Mouse (Mus musculus): ENCODE results near the gene Atp1a1. TPM values are rescaled to one million over a fixed set of nuclear protein-coding genes. Genes with fewer than 3 reads are reported as not detected.

Atp1a1 gene
- polyA plus RNA-seq, 1 experiment, result 178 TPM

DNA sequence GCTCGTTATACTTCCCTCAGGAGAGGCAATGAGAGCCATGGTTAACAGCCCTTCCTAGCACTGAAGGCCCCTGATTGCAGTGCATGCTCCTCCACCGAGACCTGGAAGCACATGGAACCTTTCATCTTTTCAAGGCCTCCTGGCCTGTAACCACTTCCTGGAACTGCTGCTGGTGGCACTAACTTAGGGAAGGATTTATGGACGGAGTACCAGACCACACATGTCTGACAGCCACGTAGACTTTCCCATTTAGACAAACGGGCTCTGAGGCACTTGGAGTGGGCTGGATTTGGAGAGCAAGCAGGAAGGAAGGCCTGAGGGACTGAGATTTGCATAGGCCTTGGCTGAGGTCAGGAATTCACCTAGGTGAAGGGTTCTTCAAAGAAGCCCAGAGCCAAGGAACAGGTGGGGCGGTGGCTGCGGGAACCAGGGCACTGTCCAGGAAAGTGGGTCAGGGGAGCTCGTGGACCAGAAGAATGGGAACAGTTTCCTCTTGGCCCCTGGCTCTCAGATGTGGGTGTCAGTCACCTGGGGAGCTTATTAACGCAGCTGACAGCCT lies 28.9 kb downstream of the Atp1a1 start:
- H3K4me1 ChIP-seq (ENCODE audit: control insufficient read depth, insufficient read depth, low read length), result no peaks in the 10 kb centered on the region
- TF ChIP-seq CTCF (IDR thresholded peaks at IDR 0.05; ENCODE audit: low read depth, low read length) (no peak), POLR2A (IDR thresholded peaks at IDR 0.05; ENCODE audit: borderline replicate concordance, low read depth, low read length) (no peak)
- H3K27ac ChIP-seq (ENCODE audit: insufficient read depth, low read depth, low read length), result no peak overlapping the region
- no peak overlapping the region for H3K4me3 ChIP-seq (ENCODE audit: insufficient read depth, low read length)

DNA sequence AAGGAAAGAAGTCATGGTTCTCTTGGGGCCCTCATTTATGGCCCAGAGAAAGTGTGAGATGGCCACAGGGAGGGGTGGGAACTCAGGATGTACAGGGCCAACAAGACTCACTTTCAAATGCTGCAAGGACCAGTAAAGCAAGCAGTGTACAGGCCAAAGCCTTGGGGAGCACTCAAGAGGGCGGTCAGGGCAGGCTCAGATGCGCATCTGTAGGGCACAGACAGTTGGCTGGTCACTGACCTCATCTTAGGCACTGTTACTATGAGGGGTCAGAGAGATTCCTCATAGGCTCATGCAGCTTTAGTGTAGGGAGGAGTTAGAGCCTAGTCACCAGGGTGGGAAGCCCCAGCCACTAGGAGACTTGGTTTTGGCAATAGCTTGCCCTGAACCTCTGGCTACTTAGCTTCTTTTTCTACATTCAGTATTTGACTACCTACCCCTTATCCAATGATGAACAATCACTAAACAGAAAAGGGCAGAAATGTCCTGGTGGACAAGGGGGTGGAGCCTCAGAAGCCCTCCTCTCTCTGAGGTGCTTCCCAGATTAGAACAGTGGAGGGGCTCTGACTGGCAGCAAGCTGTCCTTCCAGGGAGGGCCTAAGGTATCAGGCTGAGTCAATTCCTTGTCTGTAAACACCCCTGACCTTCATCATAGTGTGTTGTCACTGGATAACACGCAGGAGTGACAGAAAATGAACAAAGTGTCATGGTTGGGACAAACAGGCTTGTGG lies 29.9 kb downstream of the Atp1a1 start:
- TF ChIP-seq POLR2A (IDR thresholded peaks at IDR 0.05; ENCODE audit: borderline replicate concordance, low read depth, low read length), result no peak
- TF ChIP-seq CTCF (IDR thresholded peaks at IDR 0.05; ENCODE audit: low read depth, low read length), result no peak
- Histone ChIP-seq H3K4me3 (ENCODE audit: insufficient read depth, low read length) (no peak overlapping the region), H3K4me1 (ENCODE audit: control insufficient read depth, insufficient read depth, low read length) (no peaks in the 10 kb centered on the region), H3K27ac (ENCODE audit: insufficient read depth, low read depth, low read length) (no peak overlapping the region)

DNA sequence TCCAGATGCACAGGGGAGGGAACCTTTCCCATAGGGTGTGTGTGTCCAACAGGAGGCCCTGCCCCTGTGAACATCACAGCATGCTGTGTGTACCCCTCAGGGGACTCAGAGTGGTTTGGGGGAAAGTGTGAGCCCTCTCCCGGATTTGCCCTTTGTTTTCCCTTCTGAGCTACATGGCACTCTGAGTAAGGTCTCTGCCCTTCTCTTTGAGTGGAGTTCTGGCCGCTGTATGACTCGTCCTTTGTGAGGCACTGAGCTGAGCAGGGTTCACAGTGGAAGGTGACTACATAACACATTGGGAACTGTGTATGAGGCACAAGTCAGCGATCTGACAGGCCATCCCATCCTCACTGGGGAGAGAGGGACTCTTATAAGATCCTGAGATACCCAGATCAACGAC lies 31.5 kb downstream of the Atp1a1 start:
- Histone ChIP-seq H3K4me1 (ENCODE audit: control insufficient read depth, insufficient read depth, low read length) (no peaks in the 10 kb centered on the region), H3K27ac (ENCODE audit: insufficient read depth, low read depth, low read length) (no peak overlapping the region), H3K4me3 (ENCODE audit: insufficient read depth, low read length) (no peak overlapping the region)
- TF ChIP-seq POLR2A (IDR thresholded peaks at IDR 0.05; ENCODE audit: borderline replicate concordance, low read depth, low read length), result no peak
- TF ChIP-seq CTCF (IDR thresholded peaks at IDR 0.05; ENCODE audit: low read depth, low read length), result no peak

DNA sequence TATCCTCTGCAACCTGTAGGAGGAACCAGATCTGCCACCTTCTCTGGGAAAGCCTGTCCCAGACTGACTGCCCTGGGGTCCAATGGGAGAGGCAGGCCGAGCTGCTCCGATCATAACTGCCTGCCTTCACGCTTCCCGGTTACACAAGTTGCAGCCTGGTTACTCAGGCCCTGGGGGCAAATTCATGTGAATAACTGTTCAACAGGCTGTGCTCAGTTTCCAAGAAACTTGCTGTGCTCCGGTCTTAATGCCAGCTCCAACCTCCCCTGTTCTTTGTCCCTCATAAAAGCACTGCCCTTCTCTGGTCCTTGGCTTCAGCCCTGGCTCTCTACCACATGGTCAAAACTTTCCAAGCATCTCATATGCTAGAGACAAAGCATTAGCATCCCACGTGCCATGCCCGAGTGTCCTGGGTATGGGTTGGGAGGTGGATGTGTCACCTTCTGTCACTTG lies 32.3 kb downstream of the Atp1a1 start:
- Histone ChIP-seq H3K27ac (ENCODE audit: insufficient read depth, low read depth, low read length) (no peak overlapping the region), H3K4me1 (ENCODE audit: control insufficient read depth, insufficient read depth, low read length) (no peaks in the 10 kb centered on the region), H3K4me3 (ENCODE audit: insufficient read depth, low read length) (no peak overlapping the region)
- TF ChIP-seq POLR2A (IDR thresholded peaks at IDR 0.05; ENCODE audit: borderline replicate concordance, low read depth, low read length), result no peak
- no peak for TF ChIP-seq CTCF (IDR thresholded peaks at IDR 0.05; ENCODE audit: low read depth, low read length)

DNA sequence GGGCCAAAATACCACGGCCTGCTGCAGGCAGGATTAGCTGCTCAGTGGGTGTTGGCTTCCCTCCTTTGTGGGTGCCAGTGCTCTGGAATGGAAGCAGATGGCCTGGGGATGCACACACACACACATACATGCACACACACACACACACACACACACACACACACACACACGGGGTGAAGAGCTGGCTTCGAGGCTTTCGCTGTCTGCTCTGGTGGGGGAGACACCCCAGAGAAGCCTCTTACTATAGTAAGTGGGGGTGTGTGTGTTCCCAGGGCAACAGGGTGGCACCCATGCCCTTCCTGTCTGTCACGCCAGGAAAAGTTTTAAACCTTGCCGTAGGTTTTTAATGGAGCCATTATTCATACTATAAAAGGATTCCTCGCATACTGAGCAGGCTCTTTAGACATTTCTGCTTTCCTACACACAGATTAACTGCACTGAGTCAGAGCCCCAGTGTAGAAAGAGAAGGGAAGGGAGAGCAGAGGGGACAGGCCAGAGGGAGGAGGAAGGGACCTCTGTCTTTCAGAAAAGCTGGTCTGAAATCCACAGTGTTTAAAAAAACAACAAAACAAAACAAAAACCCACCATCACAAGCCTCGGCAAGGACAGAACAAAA lies 32.9 kb downstream of the Atp1a1 start:
- TF ChIP-seq POLR2A (IDR thresholded peaks at IDR 0.05; ENCODE audit: borderline replicate concordance, low read depth, low read length), result no peak
- H3K4me3 ChIP-seq (ENCODE audit: insufficient read depth, low read length), result no peak overlapping the region
- no peak overlapping the region for H3K27ac ChIP-seq (ENCODE audit: insufficient read depth, low read depth, low read length)
- no peaks in the 10 kb centered on the region for H3K4me1 ChIP-seq (ENCODE audit: control insufficient read depth, insufficient read depth, low read length)

DNA sequence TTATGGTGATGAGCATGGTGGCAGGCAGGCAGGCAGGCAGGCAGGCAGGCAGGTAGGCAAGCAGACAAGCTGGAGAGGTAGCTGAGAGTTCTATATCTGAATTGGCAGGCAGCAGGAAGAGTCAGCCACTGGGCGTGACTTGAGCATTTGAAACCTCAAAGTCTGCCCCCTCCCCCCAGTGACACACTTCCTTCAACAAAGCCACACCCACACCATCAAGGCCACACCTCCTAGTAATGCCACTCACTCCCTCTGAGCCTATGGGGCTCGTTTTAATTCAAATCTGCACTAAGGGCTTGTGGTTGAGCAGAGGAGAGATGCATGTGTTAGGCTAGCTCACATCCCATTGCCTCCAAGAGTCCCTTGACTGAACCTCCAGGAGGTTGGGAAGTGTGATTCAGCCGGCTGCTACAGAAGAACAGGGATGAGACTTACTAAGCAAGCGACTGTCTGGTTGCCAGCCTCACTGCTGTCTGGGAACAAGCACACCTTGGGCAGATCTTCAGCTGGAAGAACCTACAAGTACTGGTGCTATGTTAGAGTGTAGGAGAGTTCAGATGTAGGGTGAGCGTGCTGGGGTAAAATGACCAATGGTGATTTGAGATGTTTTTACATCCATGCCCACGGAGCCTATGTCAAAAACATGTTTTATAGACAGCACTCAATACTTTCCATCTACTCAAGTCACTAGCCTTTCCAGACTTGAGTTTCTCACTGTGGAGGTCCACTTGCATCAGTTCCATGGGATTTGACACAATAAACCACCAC lies 33.6 kb downstream of the Atp1a1 start:
- H3K4me3 ChIP-seq (ENCODE audit: insufficient read depth, low read length), result no peak overlapping the region
- no peaks in the 10 kb centered on the region for H3K4me1 ChIP-seq (ENCODE audit: control insufficient read depth, insufficient read depth, low read length)
- TF ChIP-seq CTCF (IDR thresholded peaks at IDR 0.05; ENCODE audit: low read depth, low read length) (no peak), POLR2A (IDR thresholded peaks at IDR 0.05; ENCODE audit: borderline replicate concordance, low read depth, low read length) (no peak)
- H3K27ac ChIP-seq (ENCODE audit: insufficient read depth, low read depth, low read length), result no peak overlapping the region

DNA sequence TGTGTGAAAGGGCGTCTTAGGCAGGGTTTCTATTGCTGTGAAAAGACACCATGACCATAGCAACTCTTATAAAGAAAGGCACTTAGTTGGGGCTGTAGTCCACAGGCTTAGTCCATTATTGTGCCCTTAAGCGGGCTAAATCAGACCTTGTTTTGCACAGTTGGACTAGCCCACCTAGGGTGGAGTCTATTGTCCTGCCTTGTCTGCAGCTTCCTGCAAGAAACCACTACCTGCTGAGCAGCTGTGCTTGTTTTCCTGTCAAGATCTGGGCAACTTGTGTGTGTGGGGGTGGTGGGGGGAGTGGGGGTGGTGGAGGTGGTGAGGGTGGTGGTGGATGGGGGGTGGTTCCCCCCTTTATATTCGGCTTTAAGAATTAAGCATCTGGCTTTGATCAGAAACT lies 34.2 kb downstream of the Atp1a1 start:
- Histone ChIP-seq H3K4me1 (ENCODE audit: control insufficient read depth, insufficient read depth, low read length) (no peaks in the 10 kb centered on the region), H3K27ac (ENCODE audit: insufficient read depth, low read depth, low read length) (no peak overlapping the region), H3K4me3 (ENCODE audit: insufficient read depth, low read length) (no peak overlapping the region)
- TF ChIP-seq POLR2A (IDR thresholded peaks at IDR 0.05; ENCODE audit: borderline replicate concordance, low read depth, low read length) (no peak), CTCF (IDR thresholded peaks at IDR 0.05; ENCODE audit: low read depth, low read length) (no peak)

DNA sequence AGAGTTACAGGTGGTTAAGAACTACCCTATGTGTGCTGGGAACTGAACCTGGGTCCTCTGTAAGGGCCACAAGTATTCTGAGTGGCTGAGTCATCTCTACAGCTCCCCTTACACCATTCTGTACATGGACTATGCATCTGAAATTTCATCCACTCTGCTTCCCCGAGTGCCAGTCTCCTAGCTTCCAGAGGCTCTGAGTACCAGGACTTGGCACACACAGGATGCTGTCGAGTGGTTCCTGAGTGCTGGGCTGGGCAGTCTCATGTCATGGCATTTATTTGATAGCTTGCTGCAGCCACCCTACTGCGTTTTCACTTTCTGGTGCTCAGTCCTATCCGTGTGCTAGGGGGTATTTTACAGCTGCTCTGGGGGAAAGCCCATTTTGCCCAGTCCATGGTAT lies 35.9 kb downstream of the Atp1a1 start:
- Histone ChIP-seq H3K4me1 (ENCODE audit: control insufficient read depth, insufficient read depth, low read length) (no peaks in the 10 kb centered on the region), H3K27ac (ENCODE audit: insufficient read depth, low read depth, low read length) (no peak overlapping the region), H3K4me3 (ENCODE audit: insufficient read depth, low read length) (no peak overlapping the region)
- TF ChIP-seq POLR2A (IDR thresholded peaks at IDR 0.05; ENCODE audit: borderline replicate concordance, low read depth, low read length) (no peak), CTCF (IDR thresholded peaks at IDR 0.05; ENCODE audit: low read depth, low read length) (no peak)

DNA sequence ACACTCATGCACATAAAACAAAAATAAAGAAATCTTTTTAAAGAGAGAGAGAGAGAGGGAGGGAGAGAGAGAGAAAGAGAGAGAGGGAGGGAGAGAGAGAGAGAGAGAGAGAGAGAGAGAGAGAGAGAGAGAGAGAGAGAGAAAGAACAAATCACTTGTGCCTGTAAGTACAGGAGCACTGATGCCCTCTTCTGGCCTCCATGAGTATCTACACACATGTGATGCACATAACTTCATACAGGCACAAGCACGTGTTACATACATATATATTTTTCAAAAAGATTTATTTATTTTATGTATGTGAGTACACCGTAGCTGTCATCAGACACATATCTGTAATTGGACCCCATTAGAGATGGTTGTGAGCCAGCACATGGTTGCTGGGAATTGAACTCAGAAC lies 40.5 kb downstream of the Atp1a1 start:
- H3K4me1 ChIP-seq (ENCODE audit: control insufficient read depth, insufficient read depth, low read length), result no peaks in the 10 kb centered on the region
- TF ChIP-seq POLR2A (IDR thresholded peaks at IDR 0.05; ENCODE audit: borderline replicate concordance, low read depth, low read length), result no peak
- no peak for TF ChIP-seq CTCF (IDR thresholded peaks at IDR 0.05; ENCODE audit: low read depth, low read length)
- H3K27ac ChIP-seq (ENCODE audit: insufficient read depth, low read depth, low read length), result no peak overlapping the region
- H3K4me3 ChIP-seq (ENCODE audit: insufficient read depth, low read length), result no peak overlapping the region

Measured in bone marrow macrophage, adult 2 months (primary cell).